Mouse (Mus musculus) E14TG2a.4 (cell line): ENCODE data around the gene Hist1h3b.

Source experiments
- CTCF ChIP-seq: conservative IDR thresholded peaks from 2 replicates; pipeline ENCODE4 v1.5.1; 2014; ENCODE audit warnings: low read length
- NANOG ChIP-seq: IDR thresholded peaks from 2 replicates; pipeline ENCODE4 v1.6.1; 2014; ENCODE audit warnings: borderline replicate concordance, low read length, mixed read lengths
- POU5F1 ChIP-seq: IDR thresholded peaks from 2 replicates; pipeline ENCODE4 v1.6.1; 2014; ENCODE audit warnings: low read length, borderline replicate concordance

- TF ChIP-seq CTCF (peak; percentile 68), NANOG (no peak), POU5F1 (no peak)
These were observed 19.8 kb upstream of the Hist1h3b start for GRCm38 (mm10) chr13:23732156-23732804.
